In genomic region chr2:33795001-33795580, GRCm38 (mm10) we compare ENCODE assay signal across 11 mouse cellular contexts.
DNase-seq lines count a peak whose midpoint lies in the region; ATAC-seq and TF ChIP-seq lines count a peak whose summit lies in the region.
"Had no signal": no experiment of that assay in that cellular context is flagged by ENCODE, and none has a peak within 500 bp of the region (broad histone marks: within the 10 kb centered on the region; RNA-seq: fewer than 3 reads in every experiment).

No protein-coding gene starts in this region.

- WGBS in forebrain, embryonic 16.5 days: 71% methylated on average over 7 of the region's 7 CpGs
- WGBS in midbrain, postnatal 0 days: 66% methylated on average over 7 of the region's 7 CpGs

- peak overlapping the region; percentile 24 for H3K4me3 ChIP-seq in megakaryocyte, embryonic 14.5 days (replicated peaks)
- H3K4me3 ChIP-seq in forebrain, embryonic 16.5 days (replicated peaks; ENCODE audit: low read length): no peak overlapping the region
- no peak overlapping the region for H3K4me3 ChIP-seq in midbrain, postnatal 0 days (ENCODE audit: low read depth, low read length)
- H3K4me3 ChIP-seq: embryonic facial prominence, embryonic 15.5 days; liver, embryonic 12.5 days had no signal

- peaks cover 100% of the 10 kb centered on the region for H3K36me3 ChIP-seq in megakaryocyte, embryonic 14.5 days (replicated peaks; ENCODE audit: low read length)
- H3K36me3 ChIP-seq in forebrain, embryonic 16.5 days (ENCODE audit: control insufficient read depth, insufficient read depth): no peaks in the 10 kb centered on the region
- peaks cover 5% of the 10 kb centered on the region for H3K36me3 ChIP-seq in midbrain, postnatal 0 days (ENCODE audit: insufficient read depth, low read length)

- peak overlapping the region; percentile 82 for H3K27ac ChIP-seq in forebrain, embryonic 16.5 days (ENCODE audit: low read length)
- H3K27ac ChIP-seq in midbrain, postnatal 0 days (ENCODE audit: low read depth, low read length): peak overlapping the region; percentile 52
- H3K27ac ChIP-seq: embryonic facial prominence, embryonic 15.5 days; liver, embryonic 12.5 days had no signal

- H3K9ac ChIP-seq in forebrain, embryonic 16.5 days (replicated peaks; ENCODE audit: low read depth, low read length): peak overlapping the region; percentile 24; the same call in 1 of the 2 replicates
- no peak overlapping the region for H3K9ac ChIP-seq in midbrain, postnatal 0 days (replicated peaks; ENCODE audit: low read length, poor library complexity, severe bottlenecking)
- H3K9ac ChIP-seq: embryonic facial prominence, embryonic 15.5 days; liver, embryonic 12.5 days had no signal

- 0 out of 2 replicates have a peak overlapping the region, but pooled peaks have one; percentile 14 for H3K4me2 ChIP-seq in forebrain, embryonic 16.5 days (ENCODE audit: low read length)
- H3K4me2 ChIP-seq in midbrain, postnatal 0 days (ENCODE audit: low read depth, low read length, poor library complexity, severe bottlenecking): no peak overlapping the region
- H3K4me2 ChIP-seq: embryonic facial prominence, embryonic 15.5 days; liver, embryonic 12.5 days had no signal

- no peaks in the 10 kb centered on the region for H3K9me3 ChIP-seq in megakaryocyte, embryonic 14.5 days
- H3K9me3 ChIP-seq in forebrain, embryonic 16.5 days (ENCODE audit: control insufficient read depth, low read length): no peaks in the 10 kb centered on the region
- no peaks in the 10 kb centered on the region for H3K9me3 ChIP-seq in midbrain, postnatal 0 days (ENCODE audit: low read length)
- H3K9me3 ChIP-seq: embryonic facial prominence, embryonic 15.5 days; liver, embryonic 12.5 days had no signal

- intact Hi-C loops in left cerebral cortex, postnatal 14 days (cut with DNase I): no loop called here

- DNase-seq in left cerebral cortex, postnatal 14 days (ENCODE audit: low spot score in 2 of 2): peak; percentile 44 to 45
- DNase-seq in midbrain, postnatal 0 days (ENCODE audit: low spot score): no peak
- no peak for DNase-seq in adrenal gland, adult 18-20 months (ENCODE audit: low spot score in 2 of 2)
- DNase-seq in kidney, adult 18-20 months: no peak
- DNase-seq: kidney, adult 11 months had no signal

- no peak for ATAC-seq in megakaryocyte, adult 5-6 weeks (ENCODE audit: poor library complexity, severe bottlenecking)
- ATAC-seq in forebrain, embryonic 16.5 days: peak; percentile 23
- peak; percentile 57 for ATAC-seq in midbrain, postnatal 0 days (ENCODE audit: low FRiP score)
- ATAC-seq: activated CD4-positive, CD25-positive, alpha-beta regulatory T cell, adult 4 months; liver, embryonic 12.5 days had no signal

- peaks cover 82% of the 10 kb centered on the region for H3K4me1 ChIP-seq in megakaryocyte, embryonic 14.5 days
- peaks cover 50% of the 10 kb centered on the region for H3K4me1 ChIP-seq in forebrain, embryonic 16.5 days (replicated peaks; ENCODE audit: control insufficient read depth, insufficient read depth, low read length)
- peaks cover 7% of the 10 kb centered on the region; the same call in 1 of the 2 replicates for H3K4me1 ChIP-seq in midbrain, postnatal 0 days (ENCODE audit: insufficient read depth, low read length)
- H3K4me1 ChIP-seq: embryonic facial prominence, embryonic 15.5 days had no signal

- no peaks in the 10 kb centered on the region for H3K27me3 ChIP-seq in megakaryocyte, embryonic 14.5 days (replicated peaks)
- H3K27me3 ChIP-seq in forebrain, embryonic 16.5 days (replicated peaks; ENCODE audit: control insufficient read depth, insufficient read depth, low read length): no peaks in the 10 kb centered on the region
- no peaks in the 10 kb centered on the region for H3K27me3 ChIP-seq in midbrain, postnatal 0 days (ENCODE audit: insufficient read depth, low read length)
- H3K27me3 ChIP-seq: embryonic facial prominence, embryonic 15.5 days; liver, embryonic 12.5 days had no signal

- no peak for TF ChIP-seq CTCF in midbrain, postnatal 0 days (IDR thresholded peaks at IDR 0.05)

Comparison
In these comparisons a context has a peak if more than half of its experiments do, and no peak if none do; other contexts are left out.
1. DNase-seq: peak in left cerebral cortex, postnatal 14 days (2 of 2); none in midbrain, postnatal 0 days (single experiment), adrenal gland, adult 18-20 months (0 of 2) and kidney, adult 18-20 months (single experiment).